Mouse (Mus musculus) spleen, adult 2 months (tissue): ENCODE data around the gene Kcnc3. TPM values are rescaled to one million over a fixed set of nuclear protein-coding genes. Genes with fewer than 3 reads are reported as not detected.

Experiments
- DNase-seq, 2 experiments: peaks; one replicate each; pipeline versions ENCODE4 v3.0.0 to v3.0.0-alpha.2; 2012 to 2021; ENCODE audit warnings: low spot score in 2 of 2, low read depth in 1 of 2
- H3K27ac ChIP-seq: fragments of 200-500 bp; 2 replicates; pipeline ENCODE4 v1.5.1; 2012; ENCODE audit warnings: low read length, inconsistent platforms; ENCODE audit not compliant: insufficient read depth
- H3K27me3 ChIP-seq: fragments of 200-500 bp; 2 replicates; pipeline ENCODE4 v1.6.1; 2012; ENCODE audit warnings: mild to moderate bottlenecking, moderate library complexity, low read length, inconsistent platforms; ENCODE audit not compliant: control insufficient read depth, insufficient read depth
- H3K36me3 ChIP-seq: fragments of 200-500 bp; 2 replicates; pipeline ENCODE4 v1.6.1; 2012; ENCODE audit warnings: mild to moderate bottlenecking, low read length, inconsistent platforms; ENCODE audit not compliant: control insufficient read depth, insufficient read depth
- H3K4me1 ChIP-seq: fragments of 200-500 bp; 2 replicates; pipeline ENCODE4 v1.6.1; 2011; ENCODE audit warnings: inconsistent platforms; ENCODE audit not compliant: control insufficient read depth, insufficient read depth, insufficient read length
- H3K4me3 ChIP-seq: fragments of 200-500 bp; 2 replicates; pipeline ENCODE4 v1.5.1; 2011; ENCODE audit warnings: mild to moderate bottlenecking, inconsistent platforms; ENCODE audit not compliant: insufficient read depth, insufficient read length; ENCODE audit errors: extremely low read depth
- CTCF ChIP-seq: fragments of 200-500 bp; IDR thresholded peaks from 2 replicates; pipeline ENCODE4 v1.5.1; 2011; ENCODE audit warnings: mild to moderate bottlenecking, inconsistent platforms; ENCODE audit not compliant: insufficient read depth, insufficient read length, insufficient replicate concordance; ENCODE audit errors: extremely low read depth
- POLR2A ChIP-seq: fragments of 200-500 bp; IDR thresholded peaks from 2 replicates; pipeline ENCODE4 v1.6.1; 2011; ENCODE audit warnings: low read depth, low read length, inconsistent platforms
- whole genome bisulfite sequencing: fragments of 180-500 bp; shearing (Covaris S2); methylation state at CpG from one replicate; pipeline ENCODE4 v1.1.7; 2018; 5-methylcytosine and 5-hydroxymethylcytosine counted together
- polyA plus RNA-seq: library from polyadenylated mRNA; depleted of rRNA; stranded (reverse); fragments of >200 nt; gene quantifications from 2 replicates; pipeline ENCODE4 v1.2.3, GENCODE M21; 2012

The Kcnc3 gene
- polyA plus RNA-seq, 1 experiment, result 3.5 TPM

GRCm38 (mm10) chr7:44548497-44549087 lies 41.9 kb upstream of the Kcnc3 start, which contains the start of gene Pold1:
Pold1 (minus strand) TSS chr7:44548849.
- Histone ChIP-seq H3K27me3 (no peaks in the 10 kb centered on the region), H3K27ac (peak within 1 kb of the TSS; percentile 84), H3K4me1 (peaks cover 12% of the 10 kb centered on the region), H3K4me3 (peak within 1 kb of the TSS; percentile 89), H3K36me3 (peaks cover 29% of the 10 kb centered on the region)
- DNase-seq, result peak; percentile 99 to 100
- WGBS, result under 1% methylated on average over 43 of the region's 43 CpGs
- TF ChIP-seq POLR2A (0 out of 2 replicates have a peak, but pooled peaks have one; percentile 28), CTCF (peak; percentile 96)

- Histone ChIP-seq H3K36me3 (peaks cover 29% of the 10 kb centered on the region), H3K4me1 (peaks cover 12% of the 10 kb centered on the region), H3K27ac (no peak overlapping the region), H3K27me3 (no peaks in the 10 kb centered on the region), H3K4me3 (no peak overlapping the region)
- WGBS, result 95% methylated on average over 23 of the region's 23 CpGs
- DNase-seq, result no peak
- TF ChIP-seq CTCF (no peak), POLR2A (no peak)
Observed at GRCm38 (mm10) chr7:44549621-44550408, 40.6 kb upstream of the Kcnc3 start.

- Histone ChIP-seq H3K27me3 (no peaks in the 10 kb centered on the region), H3K36me3 (peaks cover 29% of the 10 kb centered on the region)
Observed at GRCm38 (mm10) chr7:44550409-44550678, 40.1 kb upstream of the Kcnc3 start.

GRCm38 (mm10) chr7:44551301-44551700 lies 39.2 kb upstream of the Kcnc3 start:
- H3K4me3 ChIP-seq, result no peak overlapping the region
- TF ChIP-seq POLR2A (no peak), CTCF (no peak)
- WGBS, result 97% methylated on average over 21 of the region's 21 CpGs
- H3K36me3 ChIP-seq, result peaks cover 29% of the 10 kb centered on the region
- H3K27ac ChIP-seq, result no peak overlapping the region
- H3K27me3 ChIP-seq, result no peaks in the 10 kb centered on the region
- H3K4me1 ChIP-seq, result peaks cover 12% of the 10 kb centered on the region
- DNase-seq, result no peak

More at GRCm38 (mm10) chr7:44550409-44550678, 40.1 kb upstream of the Kcnc3 start:
- no peak overlapping the region for H3K4me3 ChIP-seq
- H3K27ac ChIP-seq, result no peak overlapping the region
- peaks cover 12% of the 10 kb centered on the region for H3K4me1 ChIP-seq
- DNase-seq, result no peak
- no peak for TF ChIP-seq POLR2A
- no peak for TF ChIP-seq CTCF
- 93% methylated on average over 12 of the region's 12 CpGs for WGBS

GRCm38 (mm10) chr7:44551731-44552130 lies 38.7 kb upstream of the Kcnc3 start:
- TF ChIP-seq CTCF (no peak), POLR2A (no peak)
- 94% methylated on average over 22 of the region's 22 CpGs for WGBS
- H3K27me3 ChIP-seq, result no peaks in the 10 kb centered on the region
- no peak overlapping the region for H3K27ac ChIP-seq
- peaks cover 29% of the 10 kb centered on the region for H3K36me3 ChIP-seq
- no peak for DNase-seq
- no peak overlapping the region for H3K4me3 ChIP-seq
- H3K4me1 ChIP-seq, result peaks cover 11% of the 10 kb centered on the region

- TF ChIP-seq CTCF, result no peak
- no peak for TF ChIP-seq POLR2A
- H3K36me3 ChIP-seq, result peaks cover 29% of the 10 kb centered on the region
- no peaks in the 10 kb centered on the region for H3K27me3 ChIP-seq
- peaks cover 10% of the 10 kb centered on the region for H3K4me1 ChIP-seq
- WGBS, result 94% methylated on average over 31 of the region's 31 CpGs
- H3K27ac ChIP-seq, result no peak overlapping the region
- H3K4me3 ChIP-seq, result no peak overlapping the region
- no peak for DNase-seq
Observed at GRCm38 (mm10) chr7:44552141-44552908, 38.1 kb upstream of the Kcnc3 start.
